Mouse (Mus musculus): ENCODE results near the gene Txndc11.

Gene Txndc11

DNA sequence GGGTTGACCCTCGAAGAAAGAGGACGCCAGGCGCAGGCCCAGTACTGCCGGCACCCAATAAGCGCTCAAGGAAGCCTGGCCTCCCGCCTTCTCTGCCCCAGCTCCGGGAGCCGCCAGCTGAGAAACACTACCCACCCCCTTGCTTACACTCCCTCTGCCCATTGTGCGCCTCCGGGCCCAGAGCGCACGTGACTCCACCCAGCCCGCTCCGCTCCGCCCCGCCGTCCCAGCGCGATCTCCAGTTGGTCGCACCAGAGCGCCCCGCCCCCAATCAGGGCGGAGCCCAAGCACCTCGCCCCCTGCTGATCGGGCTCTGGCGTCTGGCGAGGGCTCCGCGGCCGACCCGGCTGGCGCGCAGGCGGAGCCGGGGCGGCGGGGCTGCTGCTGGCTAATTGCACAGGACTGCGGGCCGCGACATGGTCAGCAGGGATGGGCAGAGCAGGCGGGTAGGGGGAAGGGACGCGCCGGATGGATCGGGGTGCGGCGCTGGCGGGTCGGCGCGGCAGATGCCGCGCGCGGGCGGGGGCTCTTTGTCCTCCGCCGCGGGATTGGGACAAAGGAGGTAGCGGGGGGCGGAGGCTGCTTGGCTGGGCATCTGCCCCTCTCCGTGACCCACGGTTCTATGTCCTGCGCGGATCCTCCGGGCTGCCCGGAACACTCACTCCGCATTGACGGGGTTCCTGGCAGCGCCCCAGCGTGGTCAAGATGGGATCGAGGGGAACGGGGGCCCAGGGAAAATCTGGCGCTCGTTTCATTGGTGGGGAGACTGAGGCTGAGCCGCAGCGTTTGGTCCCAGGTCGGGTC is 68.2 kb downstream of the Txndc11 start, which contains the start of gene Litaf:
Gene Litaf, minus strand, starts transcription at position 129 of the 804 bp plus-strand sequence.
- DNase-seq (ENCODE audit: low spot score in 2 of 2) = peak; percentile 97

DNA sequence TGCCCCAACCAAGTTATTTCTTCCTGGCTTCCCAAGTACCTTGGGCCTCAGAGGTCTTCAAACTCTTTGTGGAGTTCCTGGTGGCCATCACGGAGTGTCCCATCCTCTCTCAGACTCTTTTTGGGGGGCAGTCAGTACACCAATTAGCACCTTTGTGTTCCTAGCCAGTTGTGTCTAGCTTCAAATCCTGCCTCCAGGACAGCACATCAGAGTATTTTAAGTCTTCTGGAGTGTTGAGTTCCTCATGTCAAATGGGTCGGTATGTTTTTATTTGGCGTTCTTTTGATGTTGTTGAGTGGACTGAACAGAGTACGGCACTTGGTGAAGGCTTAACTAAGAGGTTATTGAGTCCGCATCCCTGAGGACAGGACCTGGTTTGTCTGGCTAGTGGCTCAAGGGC is 69.0 kb downstream of the Txndc11 start:
- DNase-seq (ENCODE audit: low spot score in 2 of 2) = no peak

DNA sequence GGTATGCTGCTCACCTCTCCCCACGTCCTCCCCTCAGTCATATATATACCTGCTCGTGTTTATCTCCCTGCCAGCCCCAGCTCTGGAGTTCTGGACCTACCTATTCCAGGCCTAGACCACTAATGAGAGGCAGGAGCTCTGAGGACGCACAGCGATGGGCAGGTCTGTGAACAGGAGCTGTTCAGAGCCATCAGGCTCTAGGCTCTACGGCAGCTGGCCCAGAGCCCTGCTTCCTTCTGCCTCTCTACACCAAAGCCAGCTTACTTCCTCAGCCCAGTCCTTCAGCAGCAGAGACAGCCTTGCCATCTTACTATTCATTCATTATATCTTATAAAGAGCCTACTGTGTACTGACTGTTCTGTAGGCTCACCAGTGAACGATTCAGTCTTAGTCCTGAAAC is 69.7 kb downstream of the Txndc11 start:
- DNase-seq (ENCODE audit: low spot score in 2 of 2) = no peak

DNA sequence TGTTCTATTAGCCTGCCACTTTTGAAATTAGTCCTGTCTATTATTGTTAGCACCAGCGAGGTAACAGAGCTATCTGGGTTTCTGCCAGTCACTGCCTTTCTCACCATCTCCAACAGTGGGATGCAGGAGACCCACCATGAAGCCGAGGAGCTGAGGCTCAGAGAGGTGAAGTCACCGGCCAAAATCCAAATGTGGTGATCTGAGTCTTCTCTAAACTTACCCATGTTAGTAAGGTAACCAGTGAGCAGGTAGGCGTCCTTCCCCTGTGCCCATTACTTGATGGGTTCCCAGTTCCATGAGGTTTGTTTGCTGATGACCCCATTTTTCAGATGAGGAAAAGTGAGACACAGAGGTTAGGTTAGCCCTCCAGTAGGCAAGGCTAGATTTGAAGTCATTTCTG is 70.1 kb downstream of the Txndc11 start:
- no peak for DNase-seq (ENCODE audit: low spot score in 2 of 2)

DNA sequence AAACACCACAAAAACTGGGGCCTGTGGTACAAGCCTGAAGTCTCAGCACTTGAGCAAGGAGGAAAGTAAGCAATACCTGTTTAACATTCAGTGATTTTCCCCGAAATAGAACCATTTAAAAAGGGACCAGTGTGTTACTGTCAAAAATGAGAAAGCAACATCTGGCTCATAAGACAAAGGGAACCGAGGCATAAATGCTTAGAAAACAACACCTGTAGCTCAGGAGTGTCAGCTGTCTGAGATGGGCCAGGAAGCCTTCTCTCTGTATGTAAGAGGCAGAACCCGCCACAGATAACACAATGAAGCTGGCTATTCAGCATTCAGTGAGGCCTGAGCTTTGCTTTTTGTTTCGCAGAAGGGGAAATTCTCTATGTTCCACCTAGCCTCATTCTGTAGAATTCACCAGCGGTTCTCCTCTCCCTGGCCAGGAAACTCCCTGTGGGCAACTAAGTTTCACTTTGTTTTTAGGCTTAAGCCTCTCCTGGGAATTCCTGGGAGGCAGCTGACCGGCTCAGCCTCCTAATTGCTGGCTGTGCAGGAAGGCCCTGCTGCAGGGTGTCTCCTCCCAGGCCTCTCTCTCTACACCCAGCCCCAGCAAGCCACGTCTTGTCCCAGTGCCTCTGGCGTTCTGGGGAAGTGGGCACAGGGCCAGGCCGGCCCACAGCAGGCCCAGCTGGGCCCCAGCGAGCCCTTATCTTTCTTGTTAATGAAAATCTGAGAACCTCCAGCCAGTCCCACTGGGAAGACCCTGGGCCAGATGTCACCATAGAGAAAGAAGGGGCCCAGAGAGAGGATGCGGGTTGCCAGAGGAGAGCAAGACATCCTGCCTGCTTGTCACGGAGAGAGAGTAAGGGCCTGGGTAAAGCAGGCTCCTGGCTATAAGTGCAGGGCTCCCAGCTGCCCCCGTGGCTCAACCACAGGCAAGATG is 71.4 kb downstream of the Txndc11 start:
- DNase-seq (ENCODE audit: low spot score in 2 of 2) = peak; percentile 91 to 95

DNA sequence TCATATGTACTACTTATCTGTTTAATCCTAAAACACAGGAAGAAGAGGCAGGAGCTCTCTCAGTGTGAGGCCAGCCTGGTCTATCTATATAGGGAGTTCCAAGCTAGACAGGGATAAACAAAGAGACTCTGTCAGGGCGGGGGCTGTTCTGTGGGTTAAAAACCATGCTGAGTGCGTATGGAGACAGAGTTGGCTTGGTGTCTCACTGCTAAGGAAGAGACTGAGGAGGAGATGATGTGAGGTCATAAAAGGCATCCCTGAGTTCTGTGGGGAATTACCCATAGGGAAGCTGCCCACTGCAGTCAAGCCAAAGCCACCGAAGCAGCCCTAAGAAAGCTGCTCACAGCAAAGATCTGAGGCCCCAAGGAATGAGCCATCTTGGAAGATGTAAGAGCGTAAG is 73.8 kb downstream of the Txndc11 start, which contains the start of gene Snn:
Gene Snn, plus strand, starts transcription at position 301 of the 400 bp plus-strand sequence.
- DNase-seq (ENCODE audit: low spot score in 2 of 2) = no peak

DNA sequence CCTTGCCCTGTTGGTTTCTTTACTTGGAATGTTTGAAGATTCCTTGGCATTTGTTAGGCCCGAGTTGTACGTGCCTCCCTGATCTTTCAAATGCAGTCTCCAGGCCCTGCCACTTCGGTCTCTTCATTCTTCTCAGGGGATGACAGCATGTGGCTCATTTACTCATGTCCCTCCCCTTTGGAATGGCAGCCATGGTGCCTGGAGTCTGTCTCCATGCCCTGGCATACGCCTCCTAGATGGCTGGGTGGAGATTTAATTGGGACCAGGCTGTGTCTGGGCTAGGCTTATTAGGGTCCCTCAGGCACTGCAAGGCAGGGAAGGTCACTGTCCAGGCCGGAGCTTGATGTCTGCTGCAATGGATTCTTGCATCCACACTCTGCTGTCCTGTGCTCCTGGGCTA is 78.5 kb downstream of the Txndc11 start:
- no peak for DNase-seq (ENCODE audit: low spot score in 2 of 2)

DNA sequence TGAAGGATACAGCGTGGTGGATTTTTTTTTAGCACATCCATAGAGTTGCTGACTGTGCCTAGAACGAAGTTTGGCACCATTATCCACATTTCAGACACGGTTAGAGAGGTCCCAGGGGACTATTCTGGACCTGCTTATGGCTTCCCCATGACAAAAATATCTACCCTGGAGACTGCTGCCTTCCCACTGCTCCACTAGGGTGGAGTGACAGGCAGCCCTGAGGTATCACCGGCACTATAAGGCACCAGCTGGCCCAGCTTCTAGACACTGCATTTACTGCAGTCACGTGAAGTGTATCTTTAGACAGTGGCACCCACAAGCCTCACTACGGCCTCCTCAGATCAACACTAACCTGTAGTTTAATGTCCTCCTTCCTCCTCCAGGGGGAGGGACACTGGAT is 79.6 kb downstream of the Txndc11 start:
- DNase-seq (ENCODE audit: low spot score in 2 of 2) = no peak

DNA sequence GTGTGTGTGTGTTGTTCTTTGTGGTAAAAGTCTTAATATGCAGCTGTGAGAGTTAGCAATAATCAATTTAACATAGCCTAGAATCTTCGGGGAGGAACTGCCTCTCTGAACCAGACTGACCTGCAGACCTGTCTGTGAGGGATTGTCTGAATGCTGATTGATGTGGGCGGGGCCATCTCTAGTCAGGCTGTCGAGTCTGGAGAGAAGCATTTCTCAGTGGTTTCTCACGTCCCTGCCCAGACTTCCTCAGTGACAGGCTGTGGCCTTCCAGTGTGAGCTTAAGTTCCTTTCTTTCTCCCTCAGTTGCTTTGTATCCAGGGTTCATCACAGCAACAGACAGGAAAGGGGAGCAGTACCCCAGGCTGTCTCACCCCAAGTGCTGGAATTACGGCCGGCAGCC is 80.0 kb downstream of the Txndc11 start:
- no peak for DNase-seq (ENCODE audit: low spot score in 2 of 2)

DNA sequence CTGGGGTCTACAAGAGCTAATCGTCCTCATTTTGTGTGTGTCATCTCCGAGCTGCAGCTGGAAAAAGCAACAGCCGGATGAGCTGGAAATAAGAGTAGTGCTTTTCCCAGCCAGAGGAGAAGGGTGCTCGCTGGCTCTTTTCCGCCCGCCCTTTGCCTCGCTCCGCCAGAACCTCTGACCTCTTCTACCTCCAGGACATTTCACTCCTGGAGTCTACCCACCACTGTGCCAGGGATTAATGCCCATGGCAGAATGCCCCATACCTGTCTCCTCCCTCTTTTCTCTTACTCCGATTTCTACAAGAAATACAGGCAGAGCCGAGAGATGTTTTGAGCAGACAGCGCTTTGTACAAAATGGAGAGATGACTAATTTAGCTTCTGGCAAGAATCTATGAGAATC is 83.3 kb downstream of the Txndc11 start:
- DNase-seq (ENCODE audit: low spot score in 2 of 2) = no peak

DNA sequence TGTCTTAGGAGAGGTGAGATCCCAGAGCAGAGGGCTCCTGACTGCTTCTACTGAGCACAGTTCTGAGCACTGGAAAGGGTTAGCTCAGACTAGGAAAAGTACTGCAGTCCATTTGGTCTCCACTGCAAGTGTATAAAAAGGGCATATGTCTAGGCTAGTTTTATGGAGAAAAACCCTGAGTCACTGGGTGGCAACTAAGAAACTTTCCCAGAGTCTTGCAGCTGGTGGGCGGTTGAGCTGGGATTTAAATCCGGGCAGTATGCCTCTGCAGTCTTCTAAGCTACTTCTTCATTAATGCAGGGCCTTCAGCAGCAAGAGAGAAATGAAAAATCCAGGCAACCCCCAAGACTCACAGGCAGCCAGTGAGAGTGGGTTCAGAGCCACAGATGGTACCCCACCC is 84.2 kb downstream of the Txndc11 start:
- no peak for DNase-seq (ENCODE audit: low spot score in 2 of 2)

DNA sequence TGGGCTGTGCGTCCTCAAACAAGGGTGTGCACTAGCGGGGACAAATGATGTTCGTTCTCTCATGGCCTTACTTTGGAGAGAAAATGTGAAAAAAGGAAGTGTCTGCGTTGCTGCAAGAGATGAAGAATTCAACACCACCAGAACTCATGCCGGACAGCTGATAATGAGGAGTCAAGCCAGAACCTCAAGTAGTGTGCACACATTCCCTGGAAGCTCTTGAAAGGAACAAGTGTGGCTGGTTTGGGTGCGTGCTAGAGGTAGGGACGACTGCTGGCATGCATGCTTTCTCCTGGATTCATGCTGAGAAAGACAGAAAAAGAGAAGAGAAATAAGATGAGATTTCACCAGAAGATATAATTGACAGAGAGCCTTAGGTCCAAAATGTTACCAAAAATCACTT is 87.3 kb downstream of the Txndc11 start:
- no peak for DNase-seq (ENCODE audit: low spot score in 2 of 2)

DNA sequence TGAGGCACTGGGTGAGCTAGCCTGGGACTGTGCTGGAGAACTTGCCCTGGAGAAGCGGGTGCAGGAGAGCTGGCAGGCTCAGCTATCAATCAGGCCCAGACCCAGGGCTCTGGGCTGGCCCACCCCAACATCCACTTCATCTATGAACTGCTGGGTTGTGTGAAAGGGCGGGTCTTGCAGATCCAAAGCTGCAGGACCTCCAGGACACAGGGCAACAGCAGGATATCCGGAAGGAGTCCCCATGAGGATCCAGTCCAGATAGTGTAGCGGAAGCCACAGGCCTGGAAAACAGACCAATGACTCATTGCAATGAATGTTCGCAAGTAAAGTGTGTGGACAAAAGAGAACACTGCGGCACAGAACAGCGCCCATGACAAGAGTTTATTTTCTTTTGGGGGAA is 88.0 kb downstream of the Txndc11 start:
- peak; percentile 78 to 85 for DNase-seq (ENCODE audit: low spot score in 2 of 2)

DNA sequence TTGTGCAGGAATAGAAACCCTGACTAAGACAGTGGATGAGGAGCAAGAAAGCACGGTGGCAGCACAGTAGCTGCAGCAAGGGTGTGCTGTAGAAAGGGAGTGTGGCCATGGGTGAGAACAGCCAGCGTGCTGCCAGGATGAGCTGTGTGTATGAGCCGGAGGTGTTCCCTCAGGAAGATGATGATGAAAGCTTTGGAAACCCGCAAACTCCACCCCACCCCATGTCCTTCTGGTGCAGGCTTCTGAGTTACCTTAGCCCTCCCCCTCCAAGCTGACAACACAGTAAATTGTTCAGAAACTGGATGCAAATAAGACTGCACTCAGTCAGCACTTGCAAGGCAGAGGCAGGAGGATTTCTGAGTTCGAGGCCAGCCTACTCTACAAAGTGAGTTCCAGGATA is 91.2 kb downstream of the Txndc11 start:
- no peak for DNase-seq (ENCODE audit: low spot score in 2 of 2)

DNA sequence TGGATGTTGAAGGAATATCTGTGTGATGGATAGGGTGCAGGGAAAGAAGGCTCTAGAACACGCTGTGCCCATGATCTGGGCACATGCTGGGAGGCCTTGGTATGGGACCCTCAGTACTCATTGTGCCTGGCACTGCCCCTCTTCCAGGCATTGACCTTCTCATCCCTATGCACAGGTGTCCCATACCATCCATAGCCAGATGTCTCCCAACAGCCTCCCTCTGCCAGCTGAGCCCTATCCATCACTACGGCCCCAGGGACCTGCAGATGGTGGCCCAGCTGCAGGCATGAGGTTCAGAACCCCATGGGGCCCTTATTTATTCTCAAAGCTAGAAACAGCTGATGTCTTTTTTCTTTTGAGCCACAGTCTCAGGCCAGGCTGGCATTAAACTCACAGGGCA is 93.8 kb downstream of the Txndc11 start:
- DNase-seq (ENCODE audit: low spot score in 2 of 2) = no peak

DNA sequence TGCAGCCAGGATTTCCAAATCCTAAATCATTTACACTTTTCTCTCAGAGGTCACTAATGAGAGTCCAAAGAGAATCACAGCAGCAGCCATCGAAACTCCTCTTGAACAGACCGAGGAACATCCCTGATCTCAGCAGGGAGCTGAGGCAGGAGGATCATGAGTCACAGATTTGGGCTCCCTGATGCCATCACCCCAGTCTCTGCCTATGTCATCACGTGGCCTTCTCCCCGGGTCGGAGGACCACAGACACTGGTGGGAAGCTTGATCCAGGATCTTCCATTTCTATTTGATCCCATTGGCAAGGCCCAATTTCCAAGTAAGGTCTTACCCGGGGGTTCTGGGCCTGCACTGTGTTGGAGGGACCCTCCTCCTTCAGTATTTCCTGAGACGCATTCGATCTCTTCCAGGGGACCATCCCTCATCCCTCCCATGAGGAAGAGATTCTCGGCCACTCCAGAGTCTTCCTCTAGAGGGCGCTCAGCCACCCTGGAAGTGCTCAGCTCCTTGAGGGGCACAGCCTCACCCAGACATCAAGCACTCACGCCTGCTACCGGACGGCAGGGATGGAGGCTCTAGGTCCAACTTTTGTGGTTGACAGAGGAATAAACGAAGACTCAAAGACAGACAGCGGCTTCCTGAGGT is 98.5 kb downstream of the Txndc11 start:
- DNase-seq (ENCODE audit: low spot score in 2 of 2) = peak; percentile 50 to 64

DNA sequence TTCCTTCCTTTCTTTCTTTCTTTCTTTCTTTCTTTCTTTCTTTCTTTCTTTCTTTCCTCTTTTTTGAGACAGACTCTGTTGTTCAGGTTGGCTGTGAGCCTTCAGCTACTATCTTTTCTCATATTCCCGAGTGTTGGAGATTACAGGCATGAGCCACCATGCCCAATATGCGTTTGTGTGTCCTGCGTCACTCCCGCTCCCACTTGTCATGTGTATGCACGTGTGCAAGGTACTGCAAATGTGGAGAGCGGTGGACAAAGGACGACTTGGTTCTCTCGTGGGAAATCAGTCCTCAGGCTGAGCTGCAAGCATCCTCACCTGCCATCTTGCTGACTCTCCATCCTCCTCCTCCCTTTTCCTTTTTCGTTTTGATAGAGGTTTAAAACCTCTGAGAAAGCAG is 99.2 kb downstream of the Txndc11 start:
- DNase-seq (ENCODE audit: low spot score in 2 of 2) = no peak

DNA sequence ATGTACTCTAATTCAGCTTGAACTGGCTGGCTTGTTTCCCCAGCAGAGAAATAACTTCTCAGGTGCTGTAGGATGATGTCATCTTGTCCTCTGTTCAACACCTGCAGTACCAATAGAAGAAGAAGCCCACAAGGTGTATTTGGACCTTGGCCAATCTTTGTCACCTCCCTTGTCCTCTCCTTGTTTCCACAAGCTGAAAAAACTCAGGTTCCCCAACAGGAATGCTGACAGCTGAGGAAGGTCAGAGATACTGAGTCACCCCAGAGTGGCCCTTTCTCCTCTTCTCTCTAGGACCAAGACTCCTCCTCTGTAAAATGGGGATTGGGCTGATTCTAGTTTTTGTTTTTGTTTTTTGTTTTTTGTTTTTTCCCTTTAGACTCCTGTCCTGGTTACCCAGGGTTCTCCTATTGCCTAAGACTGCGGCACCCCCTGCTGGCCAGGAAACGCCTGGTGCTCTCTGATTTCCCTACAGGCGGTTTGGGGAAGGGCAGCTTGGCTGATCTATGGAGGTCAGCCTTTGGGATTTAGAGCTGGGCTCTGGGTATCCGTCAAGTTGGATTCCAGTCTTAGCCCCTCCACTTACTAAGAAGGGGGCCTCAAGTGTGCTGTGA is 100.2 kb downstream of the Txndc11 start:
- peak; percentile 69 to 86 for DNase-seq (ENCODE audit: low spot score in 2 of 2)

DNA sequence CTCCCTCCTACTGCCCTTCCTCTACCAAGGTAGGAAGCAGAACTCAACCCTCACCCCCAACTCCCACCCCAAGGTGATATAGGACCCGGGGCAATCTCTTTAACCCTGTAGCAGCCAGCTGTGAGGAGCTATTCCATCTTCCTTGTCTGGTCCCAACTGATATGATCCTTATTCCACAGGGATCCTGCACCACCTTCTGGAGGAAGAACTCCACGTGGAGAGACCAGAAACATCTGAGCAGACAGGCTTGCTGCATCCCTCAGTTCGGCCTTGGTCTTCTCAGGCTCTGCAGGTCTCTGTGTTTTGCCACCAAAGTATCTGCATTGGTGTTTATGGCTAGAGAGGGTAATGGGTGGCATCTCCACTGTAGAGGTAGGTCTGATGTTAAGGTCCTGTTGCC is 103.1 kb downstream of the Txndc11 start:
- no peak for DNase-seq (ENCODE audit: low spot score in 2 of 2)

DNA sequence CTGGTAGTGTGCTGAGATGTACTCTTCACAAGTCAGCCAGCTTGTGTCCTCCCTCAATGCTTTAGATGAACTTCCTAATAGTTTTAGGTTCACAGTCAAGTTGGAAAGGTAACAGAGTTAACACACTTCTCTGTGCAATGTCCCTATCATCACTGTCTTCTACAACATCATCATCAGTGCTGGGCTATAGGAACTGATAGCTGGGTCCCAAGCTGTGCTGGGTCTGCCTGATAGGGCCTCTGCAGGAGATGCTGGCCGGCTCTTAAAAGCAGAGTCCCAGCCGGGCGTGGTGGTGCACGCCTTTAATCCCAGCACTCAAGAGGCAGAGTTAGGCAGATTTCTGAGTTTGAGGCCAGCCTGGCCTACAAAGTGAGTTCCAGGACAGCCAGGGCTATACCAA is 103.6 kb downstream of the Txndc11 start:
- DNase-seq (ENCODE audit: low spot score in 2 of 2) = no peak

DNA sequence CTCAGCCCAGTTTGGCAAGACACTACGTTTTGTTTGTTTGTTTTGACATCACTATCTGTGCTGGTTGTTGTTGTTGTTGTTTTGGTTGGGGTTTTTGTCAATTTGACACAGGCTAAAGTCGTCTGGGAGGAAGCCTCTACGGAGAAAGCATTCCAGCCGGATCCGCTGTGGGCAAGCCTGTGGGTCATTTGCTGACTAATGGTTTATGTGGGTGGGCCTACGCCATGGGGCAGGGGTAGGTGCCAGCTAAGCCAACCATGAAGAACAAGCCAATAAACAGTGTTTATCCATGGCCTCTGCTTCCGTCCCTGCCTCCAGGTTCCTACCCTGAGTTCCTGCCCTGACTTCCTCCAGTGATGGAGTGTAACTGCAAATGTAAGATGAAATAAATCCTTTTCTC is 106.2 kb downstream of the Txndc11 start:
- no peak for DNase-seq (ENCODE audit: low spot score in 2 of 2)
